Comparison of ENCODE assay signal across 9 mouse cellular contexts in genomic region chr11:101138536-101139181, GRCm38 (mm10). TPM values are rescaled to one million over a fixed set of nuclear protein-coding genes. Genes with fewer than 3 reads are reported as not detected.
DNase-seq lines count a peak whose midpoint lies in the region; ATAC-seq and TF ChIP-seq lines count a peak whose summit lies in the region.
"Had no signal": no experiment of that assay in that cellular context is flagged by ENCODE, and none has a peak within 500 bp of the region (broad histone marks: within the 10 kb centered on the region; RNA-seq: fewer than 3 reads in every experiment).

No protein-coding gene starts in this region.

- H3K4me1 ChIP-seq in heart, adult 2 months (ENCODE audit: control insufficient read depth, insufficient read depth, low read length) = peaks cover 3% of the 10 kb centered on the region
- peaks cover 12% of the 10 kb centered on the region; the same call in 1 of the 2 replicates for H3K4me1 ChIP-seq in embryonic facial prominence, embryonic 15.5 days
- peaks cover 13% of the 10 kb centered on the region for H3K4me1 ChIP-seq in intestine, embryonic 16.5 days (ENCODE audit: control insufficient read depth, insufficient read depth, low read length)

- no peak for ATAC-seq in embryonic facial prominence, embryonic 15.5 days (ENCODE audit: insufficient number of reproducible peaks, low FRiP score, low TSS enrichment, low read depth)
- ATAC-seq in intestine, embryonic 16.5 days = peak; percentile 53
- peak; percentile 14; the same call in 1 of the 2 replicates for ATAC-seq in megakaryocyte progenitor cell, adult 5-6 weeks (replicated peaks; ENCODE audit: poor library complexity)

- no peaks in the 10 kb centered on the region for H3K79me2 ChIP-seq in heart, adult 2 months (replicated peaks; ENCODE audit: control insufficient read depth, insufficient read depth, low read length)

- DNase-seq in heart, adult 2 months = no peak
- DNase-seq in heart, adult 8-10 months (ENCODE audit: low spot score) = no peak
- peak; percentile 38 for DNase-seq in yolk sac, embryonic 10.5 days (ENCODE audit: low spot score)
- DNase-seq in spleen, adult 18-20 months = no peak
- no peak for DNase-seq in left cerebral cortex, postnatal 4 days

- intact Hi-C loops in heart, adult 2 months (cut with DNase I) = loop anchor here (5.0 kb wide), 1 partner anchor 34 kb away; the partner anchor contains the start of genes Cntnap1 and Plekhh3
- intact Hi-C loops in left cerebral cortex, postnatal 4 days (cut with DNase I) = no loop called here

- H3K4me2 ChIP-seq in embryonic facial prominence, embryonic 15.5 days (replicated peaks) = peak overlapping the region; percentile 21; the same call in 1 of the 2 replicates
- H3K4me2 ChIP-seq in intestine, embryonic 16.5 days (ENCODE audit: low read depth, low read length) = peak overlapping the region; percentile 44

- no peak for TF ChIP-seq EP300 in heart, adult 2 months (IDR thresholded peaks at IDR 0.05; ENCODE audit: insufficient read depth, low read depth, low read length)

- 0 out of 2 replicates have a peak overlapping the region, but pooled peaks have one; percentile 29 for H3K9ac ChIP-seq in heart, adult 2 months (ENCODE audit: low read depth, low read length)
- no peak overlapping the region for H3K9ac ChIP-seq in embryonic facial prominence, embryonic 15.5 days
- peak overlapping the region; percentile 15 for H3K9ac ChIP-seq in intestine, embryonic 16.5 days (ENCODE audit: low read depth, low read length)

- TF ChIP-seq POLR2A in heart, adult 2 months (IDR thresholded peaks at IDR 0.05; ENCODE audit: insufficient read depth, low read depth, low read length) = no peak

- no peaks in the 10 kb centered on the region for H3K36me3 ChIP-seq in heart, adult 2 months (ENCODE audit: control insufficient read depth, insufficient read depth, low read length)
- H3K36me3 ChIP-seq in embryonic facial prominence, embryonic 15.5 days = no peaks in the 10 kb centered on the region
- no peaks in the 10 kb centered on the region for H3K36me3 ChIP-seq in intestine, embryonic 16.5 days (ENCODE audit: control insufficient read depth, insufficient read depth, low read length)

- WGBS in heart, adult 2 months = 30% methylated on average over 15 of the region's 15 CpGs
- WGBS in embryonic facial prominence, embryonic 15.5 days = 25% methylated on average over 15 of the region's 15 CpGs
- 25% methylated on average over 15 of the region's 15 CpGs for WGBS in intestine, embryonic 16.5 days

- H3K4me3 ChIP-seq in heart, adult 2 months = 0 out of 2 replicates have a peak overlapping the region, but pooled peaks have one; percentile 16
- H3K4me3 ChIP-seq in embryonic facial prominence, embryonic 15.5 days (replicated peaks) = no peak overlapping the region
- peak overlapping the region; percentile 12; the same call in 1 of the 2 replicates for H3K4me3 ChIP-seq in intestine, embryonic 16.5 days (ENCODE audit: low read length)

- no peaks in the 10 kb centered on the region for H3K9me3 ChIP-seq in embryonic facial prominence, embryonic 15.5 days (replicated peaks)
- H3K9me3 ChIP-seq in intestine, embryonic 16.5 days (ENCODE audit: control insufficient read depth, low read length) = no peaks in the 10 kb centered on the region

- TF ChIP-seq CTCF in heart, adult 2 months (IDR thresholded peaks at IDR 0.05) = no peak

- no peaks in the 10 kb centered on the region for H3K27me3 ChIP-seq in heart, adult 2 months (ENCODE audit: control insufficient read depth, insufficient read depth, low read length)
- H3K27me3 ChIP-seq in embryonic facial prominence, embryonic 15.5 days = no peaks in the 10 kb centered on the region
- H3K27me3 ChIP-seq in intestine, embryonic 16.5 days (replicated peaks; ENCODE audit: control insufficient read depth, insufficient read depth, low read length) = no peaks in the 10 kb centered on the region
- H3K27me3 ChIP-seq: CH12.LX had no signal

- H3K27ac ChIP-seq in heart, adult 2 months = no peak overlapping the region
- 0 out of 2 replicates have a peak overlapping the region, but pooled peaks have one; percentile 45 for H3K27ac ChIP-seq in embryonic facial prominence, embryonic 15.5 days (replicated peaks)
- H3K27ac ChIP-seq in intestine, embryonic 16.5 days (ENCODE audit: low read length) = no peak overlapping the region

RNA-seq across cellular contexts. Expression of gene Tubg2, which starts 17.0 kb away (rescaled TPM):
- total RNA-seq in heart, adult 2 months (2021) = 1 to 10 TPM; 3.5 TPM
- polyA plus RNA-seq in heart, adult 2 months (2012; rRNA removed) = 2.1 and 2.9 TPM in 2 replicates
- total RNA-seq in heart, adult 8-10 months (2022) = 1 to 10 TPM; 2.7 to 4.9 (median 3.0) TPM
- 11.1 and 11.9 TPM in 2 replicates for polyA plus RNA-seq in embryonic facial prominence, embryonic 15.5 days (2015; fragmentation: Nextera tagmentation; extraction: Ambion mirVana)
- 3.9 and 4.2 TPM in 2 replicates for polyA plus RNA-seq in intestine, embryonic 16.5 days (2015; fragmentation: Nextera tagmentation; extraction: Ambion mirVana)
- not detected in 2 replicates for total RNA-seq in megakaryocyte progenitor cell, adult 5-6 weeks (2015)
- not detected in 2 replicates for total RNA-seq in megakaryocyte progenitor cell, adult 5-6 weeks (2017)
- total RNA-seq in left cerebral cortex, postnatal 4 days (2021) = 10 to 100 TPM; 38.6 to 41.6 TPM

RNA-seq across cellular contexts. Expression of gene Tubg1, which starts 18.9 kb away (rescaled TPM):
- 10 to 100 TPM; 22.7 to 23.6 TPM for total RNA-seq in heart, adult 2 months (2021)
- polyA plus RNA-seq in heart, adult 2 months (2012; rRNA removed) = 14.2 and 17.2 TPM in 2 replicates
- total RNA-seq in heart, adult 8-10 months (2022) = 10 to 100 TPM; 23.2 to 27.3 (median 25.4) TPM
- polyA plus RNA-seq in embryonic facial prominence, embryonic 15.5 days (2015; fragmentation: Nextera tagmentation; extraction: Ambion mirVana) = 69.7 and 73.4 TPM in 2 replicates
- 51.0 and 56.3 TPM in 2 replicates for polyA plus RNA-seq in intestine, embryonic 16.5 days (2015; fragmentation: Nextera tagmentation; extraction: Ambion mirVana)
- 20.7 and 21.2 TPM in 2 replicates for total RNA-seq in megakaryocyte progenitor cell, adult 5-6 weeks (2015)
- 41.4 and 43.3 TPM in 2 replicates for total RNA-seq in megakaryocyte progenitor cell, adult 5-6 weeks (2017)
- total RNA-seq in left cerebral cortex, postnatal 4 days (2021) = 10 to 100 TPM; 42.9 TPM

RNA-seq across cellular contexts. Expression of gene Retreg3, which starts 19.0 kb away (rescaled TPM):
- total RNA-seq in heart, adult 2 months (2021) = 10 to 100 TPM; 28.5 to 31.0 TPM
- 31.8 and 53.1 TPM in 2 replicates for polyA plus RNA-seq in heart, adult 2 months (2012; rRNA removed)
- 10 to 100 TPM; 26.5 to 31.2 (median 29.0) TPM for total RNA-seq in heart, adult 8-10 months (2022)
- polyA plus RNA-seq in embryonic facial prominence, embryonic 15.5 days (2015; fragmentation: Nextera tagmentation; extraction: Ambion mirVana) = 25.3 and 26.7 TPM in 2 replicates
- 12.6 and 13.2 TPM in 2 replicates for polyA plus RNA-seq in intestine, embryonic 16.5 days (2015; fragmentation: Nextera tagmentation; extraction: Ambion mirVana)
- 7.3 and 8.1 TPM in 2 replicates for total RNA-seq in megakaryocyte progenitor cell, adult 5-6 weeks (2015)
- 24.0 and 25.7 TPM in 2 replicates for total RNA-seq in megakaryocyte progenitor cell, adult 5-6 weeks (2017)
- 10 to 100 TPM; 48.9 to 49.2 TPM for total RNA-seq in left cerebral cortex, postnatal 4 days (2021)

RNA-seq across cellular contexts. Expression of gene Cntnap1, which starts 31.7 kb away (rescaled TPM):
- total RNA-seq in heart, adult 2 months (2021) = 1 to 10 TPM; 1.3 to 1.5 TPM
- polyA plus RNA-seq in heart, adult 2 months (2012; rRNA removed) = 3.1 and 4.0 TPM in 2 replicates
- 1 to 10 TPM; 1.1 to 2.9 (median 1.5) TPM for total RNA-seq in heart, adult 8-10 months (2022)
- polyA plus RNA-seq in embryonic facial prominence, embryonic 15.5 days (2015; fragmentation: Nextera tagmentation; extraction: Ambion mirVana) = 2.0 and 2.2 TPM in 2 replicates
- polyA plus RNA-seq in intestine, embryonic 16.5 days (2015; fragmentation: Nextera tagmentation; extraction: Ambion mirVana) = 0.86 and 0.87 TPM in 2 replicates
- 0.51 and 0.77 TPM in 2 replicates for total RNA-seq in megakaryocyte progenitor cell, adult 5-6 weeks (2015)
- 0.34 and 0.87 TPM in 2 replicates for total RNA-seq in megakaryocyte progenitor cell, adult 5-6 weeks (2017)
- total RNA-seq in left cerebral cortex, postnatal 4 days (2021) = 1 to 10 TPM; 4.8 to 7.4 TPM

RNA-seq across cellular contexts. Expression of gene Plekhh3, which starts 32.5 kb away (rescaled TPM):
- 10 to 100 TPM; 14.3 to 28.1 TPM for total RNA-seq in heart, adult 2 months (2021)
- 24.4 and 26.7 TPM in 2 replicates for polyA plus RNA-seq in heart, adult 2 months (2012; rRNA removed)
- total RNA-seq in heart, adult 8-10 months (2022) = 10 to 100 TPM; 23.4 to 29.9 (median 28.1) TPM
- 27.2 and 28.7 TPM in 2 replicates for polyA plus RNA-seq in embryonic facial prominence, embryonic 15.5 days (2015; fragmentation: Nextera tagmentation; extraction: Ambion mirVana)
- polyA plus RNA-seq in intestine, embryonic 16.5 days (2015; fragmentation: Nextera tagmentation; extraction: Ambion mirVana) = 9.2 and 10.1 TPM in 2 replicates
- 0.66 TPM in 1 of 2 replicates, not detected in the other for total RNA-seq in megakaryocyte progenitor cell, adult 5-6 weeks (2015)
- total RNA-seq in megakaryocyte progenitor cell, adult 5-6 weeks (2017) = 0.14 and 1.0 TPM in 2 replicates
- total RNA-seq in left cerebral cortex, postnatal 4 days (2021) = 1 to 10 TPM; 5.6 to 6.1 TPM

Comparison
In these comparisons a context has a peak if more than half of its experiments do, and no peak if none do; other contexts are left out.
1. RNA of gene Tubg2, which starts 17.0 kb away (total RNA-seq): 38.6 to 41.6 TPM in left cerebral cortex, postnatal 4 days; 3.5 TPM in heart, adult 2 months, 2.7 to 4.9 TPM in heart, adult 8-10 months and not detected in megakaryocyte progenitor cell, adult 5-6 weeks; every median in the first group is over 4 times any median in the second.